Mouse (Mus musculus): Measurements from ENCODE around the gene Ube2l6.

The Ube2l6 gene

GRCm38 (mm10) chr2:84798493-84798921 is at the start of gene Ube2l6:
Ube2l6 (plus strand) TSS chr2:84798828.
- peak; percentile 79 to 86 for DNase-seq

- DNase-seq = peak in 1 of 2 experiments; percentile 21
Observed at GRCm38 (mm10) chr2:84750115-84750514, 48.5 kb upstream of the Ube2l6 start.

- no peak for DNase-seq
Observed at GRCm38 (mm10) chr2:84756245-84756644, 42.4 kb upstream of the Ube2l6 start.

GRCm38 (mm10) chr2:84757026-84757682 is 41.5 kb upstream of the Ube2l6 start:
- no peak for DNase-seq

GRCm38 (mm10) chr2:84758542-84759127 is 40.0 kb upstream of the Ube2l6 start:
- peak; percentile 25 to 49 for DNase-seq

GRCm38 (mm10) chr2:84760777-84761176 is 37.9 kb upstream of the Ube2l6 start:
- DNase-seq = no peak

GRCm38 (mm10) chr2:84761309-84761708 is 37.3 kb upstream of the Ube2l6 start:
- DNase-seq = no peak

- no peak for DNase-seq
Observed at GRCm38 (mm10) chr2:84761840-84762239, 36.8 kb upstream of the Ube2l6 start.

GRCm38 (mm10) chr2:84762295-84762694 is 36.3 kb upstream of the Ube2l6 start:
- no peak for DNase-seq

GRCm38 (mm10) chr2:84762818-84763217 is 35.8 kb upstream of the Ube2l6 start:
- no peak for DNase-seq

- DNase-seq = no peak
Observed at GRCm38 (mm10) chr2:84770501-84770900, 28.1 kb upstream of the Ube2l6 start.

- no peak for DNase-seq
Observed at GRCm38 (mm10) chr2:84772454-84772853, 26.2 kb upstream of the Ube2l6 start.

- DNase-seq = no peak
Observed at GRCm38 (mm10) chr2:84773195-84773594, 25.4 kb upstream of the Ube2l6 start.

GRCm38 (mm10) chr2:84774751-84775150 is 23.9 kb upstream of the Ube2l6 start:
- peak; percentile 84 to 88 for DNase-seq

- peak; percentile 36 to 59 for DNase-seq
Observed at GRCm38 (mm10) chr2:84775241-84775640, 23.4 kb upstream of the Ube2l6 start, which contains the start of gene Serping1. Serping1 (minus strand) TSS chr2:84775444.

- DNase-seq = peak; percentile 7 to 25
Observed at GRCm38 (mm10) chr2:84775665-84776064, 23.0 kb upstream of the Ube2l6 start.

- DNase-seq = no peak
Observed at GRCm38 (mm10) chr2:84777706-84778105, 20.9 kb upstream of the Ube2l6 start.

GRCm38 (mm10) chr2:84779210-84779609 is 19.4 kb upstream of the Ube2l6 start:
- peak; percentile 16 to 38 for DNase-seq

- no peak for DNase-seq
Observed at GRCm38 (mm10) chr2:84783315-84783714, 15.3 kb upstream of the Ube2l6 start.

- DNase-seq = peak; percentile 23 to 53
Observed at GRCm38 (mm10) chr2:84783840-84784566, 14.6 kb upstream of the Ube2l6 start.

- DNase-seq = no peak
Observed at GRCm38 (mm10) chr2:84788316-84788715, 10.3 kb upstream of the Ube2l6 start.

GRCm38 (mm10) chr2:84790418-84790817 is 8.2 kb upstream of the Ube2l6 start:
- no peak for DNase-seq

GRCm38 (mm10) chr2:84792516-84792915 is 6.1 kb upstream of the Ube2l6 start:
- DNase-seq = no peak

- DNase-seq = no peak
Observed at GRCm38 (mm10) chr2:84793154-84793553, 5.5 kb upstream of the Ube2l6 start.

All from kidney, postnatal 4 days (tissue).